ENCODE assay signal across 9 mouse cellular contexts in the genomic region with DNA sequence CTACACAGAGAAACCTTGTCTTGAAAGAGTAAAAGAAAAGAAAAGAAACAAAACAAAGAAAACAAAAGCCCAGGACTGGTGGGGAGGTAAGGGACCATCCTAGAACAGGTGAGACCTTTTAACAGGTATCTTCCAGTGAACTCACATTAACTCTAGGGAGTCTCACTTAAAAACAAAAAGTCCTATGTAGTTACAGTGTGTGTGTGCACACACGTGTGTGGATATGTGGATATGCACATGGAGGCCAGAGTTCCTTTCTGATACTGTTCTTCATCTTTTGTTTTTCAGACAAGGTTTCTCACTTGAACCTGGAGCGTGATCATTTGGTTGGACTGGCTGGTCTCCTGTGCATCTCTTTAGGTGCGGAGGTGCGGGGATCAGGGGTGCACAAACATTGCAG. TPM values are rescaled to one million over a fixed set of nuclear protein-coding genes. Genes with fewer than 3 reads are reported as not detected.
DNase-seq lines count a peak whose midpoint lies in the region; ATAC-seq and TF ChIP-seq lines count a peak whose summit lies in the region.
"Had no signal": no experiment of that assay in that cellular context is flagged by ENCODE, and none has a peak within 500 bp of the region (broad histone marks: within the 10 kb centered on the region; RNA-seq: fewer than 3 reads in every experiment).

No protein-coding gene starts in this region.

- no peaks in the 10 kb centered on the region for H3K27me3 ChIP-seq in embryonic facial prominence, embryonic 13.5 days
- H3K27me3 ChIP-seq in limb, embryonic 10.5 days (ENCODE audit: low read depth, poor library complexity, severe bottlenecking): no peaks in the 10 kb centered on the region
- no peaks in the 10 kb centered on the region for H3K27me3 ChIP-seq in neural tube, embryonic 12.5 days (replicated peaks)

- no peak overlapping the region; the same call in 1 of the 2 replicates for H3K27ac ChIP-seq in left cerebral cortex, adult 2 months
- peak overlapping the region; percentile 88; the same call in 1 of the 2 replicates for H3K27ac ChIP-seq in embryonic facial prominence, embryonic 13.5 days
- peak overlapping the region; percentile 90; the same call in 1 of the 2 replicates for H3K27ac ChIP-seq in limb, embryonic 10.5 days
- no peak overlapping the region for H3K27ac ChIP-seq in neural tube, embryonic 12.5 days

- H3K4me2 ChIP-seq in embryonic facial prominence, embryonic 13.5 days: peak overlapping the region; percentile 72
- H3K4me2 ChIP-seq in neural tube, embryonic 12.5 days (replicated peaks): peak overlapping the region; percentile 79

- H3K4me1 ChIP-seq in embryonic facial prominence, embryonic 13.5 days: peaks cover 12% of the 10 kb centered on the region
- peaks cover 14% of the 10 kb centered on the region for H3K4me1 ChIP-seq in limb, embryonic 10.5 days
- H3K4me1 ChIP-seq in neural tube, embryonic 12.5 days: peaks cover 16% of the 10 kb centered on the region

- no peaks in the 10 kb centered on the region for H3K9me3 ChIP-seq in embryonic facial prominence, embryonic 13.5 days
- no peaks in the 10 kb centered on the region for H3K9me3 ChIP-seq in limb, embryonic 10.5 days (replicated peaks)
- no peaks in the 10 kb centered on the region for H3K9me3 ChIP-seq in neural tube, embryonic 12.5 days

- no peak for DNase-seq in left cerebral cortex, adult 2 months (ENCODE audit: extremely low spot score in 1 of 2, low spot score in 2 of 2)
- DNase-seq in left cerebral cortex, adult 11 months (ENCODE audit: low spot score): no peak
- no peak for DNase-seq in limb, embryonic 10.5 days (ENCODE audit: low spot score)
- no peak for DNase-seq in thymus, postnatal 36 days
- no peak for DNase-seq in layer of hippocampus, adult 9-11 months
- no peak for DNase-seq in MN1 (ENCODE audit: low spot score)
- DNase-seq: kidney, postnatal 14 days had no signal

- no peak for TF ChIP-seq CTCF in left cerebral cortex, adult 2 months (IDR thresholded peaks at IDR 0.05)

- peaks cover 18% of the 10 kb centered on the region for H3K36me3 ChIP-seq in embryonic facial prominence, embryonic 13.5 days
- peaks cover 37% of the 10 kb centered on the region for H3K36me3 ChIP-seq in limb, embryonic 10.5 days
- H3K36me3 ChIP-seq in neural tube, embryonic 12.5 days: peaks cover 13% of the 10 kb centered on the region; the same call in 1 of the 2 replicates

- peak overlapping the region; percentile 79 for H3K4me3 ChIP-seq in left cerebral cortex, adult 2 months
- peak overlapping the region; percentile 75 for H3K4me3 ChIP-seq in embryonic facial prominence, embryonic 13.5 days
- H3K4me3 ChIP-seq in limb, embryonic 10.5 days: peak overlapping the region; percentile 82
- H3K4me3 ChIP-seq in neural tube, embryonic 12.5 days: peak overlapping the region; percentile 81; the same call in 1 of the 2 replicates

- 91% methylated on average over 4 of the region's 4 CpGs for WGBS in embryonic facial prominence, embryonic 13.5 days
- 89% methylated on average over 4 of the region's 4 CpGs for WGBS in limb, embryonic 10.5 days
- 89% methylated on average over 4 of the region's 4 CpGs for WGBS in neural tube, embryonic 12.5 days

- no peak for ATAC-seq in embryonic facial prominence, embryonic 13.5 days (ENCODE audit: insufficient number of reproducible peaks, insufficient read depth, low FRiP score, low TSS enrichment, low read depth)
- ATAC-seq in neural tube, embryonic 12.5 days (ENCODE audit: low FRiP score, low read depth): no peak

- peak overlapping the region; percentile 77 for H3K9ac ChIP-seq in embryonic facial prominence, embryonic 13.5 days
- H3K9ac ChIP-seq in neural tube, embryonic 12.5 days: peak overlapping the region; percentile 73; the same call in 1 of the 2 replicates

- intact Hi-C loops in left cerebral cortex, adult 2 months (cut with DNase I): no loop called here

RNA-seq across cellular contexts. Expression of a gene that starts 1.4 kb away (rescaled TPM):
- 10 to 100 TPM; 65.1 to 68.1 TPM for total RNA-seq in left cerebral cortex, adult 2 months (2021)
- polyA plus RNA-seq in embryonic facial prominence, embryonic 13.5 days (2015; fragmentation: Nextera tagmentation; extraction: Ambion mirVana): 65.5 and 67.0 TPM in 2 replicates
- polyA plus RNA-seq in limb, embryonic 10.5 days (2016; fragmentation: Nextera tagmentation; extraction: Ambion mirVana): 63.6 and 67.5 TPM in 2 replicates
- 58.4 and 62.0 TPM in 2 replicates for polyA plus RNA-seq in neural tube, embryonic 12.5 days (2016; fragmentation: Nextera tagmentation; extraction: Ambion mirVana)

RNA-seq across cellular contexts. Expression of a gene that starts 12.9 kb away (rescaled TPM):
- under 1 TPM in 1 of 2 experiments, not detected in 1; 0.28 TPM for total RNA-seq in left cerebral cortex, adult 2 months (2021)
- polyA plus RNA-seq in embryonic facial prominence, embryonic 13.5 days (2015; fragmentation: Nextera tagmentation; extraction: Ambion mirVana): 0.53 TPM in 1 of 2 replicates, not detected in the other
- 0.73 and 1.2 TPM in 2 replicates for polyA plus RNA-seq in limb, embryonic 10.5 days (2016; fragmentation: Nextera tagmentation; extraction: Ambion mirVana)
- 0.41 and 0.65 TPM in 2 replicates for polyA plus RNA-seq in neural tube, embryonic 12.5 days (2016; fragmentation: Nextera tagmentation; extraction: Ambion mirVana)

RNA-seq across cellular contexts. Expression of a gene that starts 21.6 kb away (rescaled TPM):
- 1 to 10 TPM in 1 of 2 experiments, under 1 TPM in 1; 0.70 to 2.1 TPM for total RNA-seq in left cerebral cortex, adult 2 months (2021)
- 0.34 and 1.8 TPM in 2 replicates for polyA plus RNA-seq in embryonic facial prominence, embryonic 13.5 days (2015; fragmentation: Nextera tagmentation; extraction: Ambion mirVana)
- 0.48 and 0.83 TPM in 2 replicates for polyA plus RNA-seq in limb, embryonic 10.5 days (2016; fragmentation: Nextera tagmentation; extraction: Ambion mirVana)
- 0.43 and 0.49 TPM in 2 replicates for polyA plus RNA-seq in neural tube, embryonic 12.5 days (2016; fragmentation: Nextera tagmentation; extraction: Ambion mirVana)

RNA-seq across cellular contexts. Expression of a gene that starts 21.9 kb away (rescaled TPM):
- total RNA-seq in left cerebral cortex, adult 2 months (2021): 1 to 10 TPM; 6.3 to 6.5 TPM
- 69.8 and 78.6 TPM in 2 replicates for polyA plus RNA-seq in embryonic facial prominence, embryonic 13.5 days (2015; fragmentation: Nextera tagmentation; extraction: Ambion mirVana)
- polyA plus RNA-seq in limb, embryonic 10.5 days (2016; fragmentation: Nextera tagmentation; extraction: Ambion mirVana): 34.2 and 35.4 TPM in 2 replicates
- polyA plus RNA-seq in neural tube, embryonic 12.5 days (2016; fragmentation: Nextera tagmentation; extraction: Ambion mirVana): 34.9 and 46.6 TPM in 2 replicates

RNA-seq across cellular contexts. Expression of a gene that starts 31.9 kb away (rescaled TPM):
- total RNA-seq in left cerebral cortex, adult 2 months (2021): 10 to 100 TPM; 36.7 to 51.5 TPM
- 172 and 178 TPM in 2 replicates for polyA plus RNA-seq in embryonic facial prominence, embryonic 13.5 days (2015; fragmentation: Nextera tagmentation; extraction: Ambion mirVana)
- polyA plus RNA-seq in limb, embryonic 10.5 days (2016; fragmentation: Nextera tagmentation; extraction: Ambion mirVana): 224 and 254 TPM in 2 replicates
- polyA plus RNA-seq in neural tube, embryonic 12.5 days (2016; fragmentation: Nextera tagmentation; extraction: Ambion mirVana): 125 and 139 TPM in 2 replicates

Comparison
In these comparisons a context has a peak if more than half of its experiments do, and no peak if none do; other contexts are left out.
1. H3K27ac ChIP-seq: peak in embryonic facial prominence, embryonic 13.5 days (single experiment) and limb, embryonic 10.5 days (single experiment); none in left cerebral cortex, adult 2 months (single experiment) and neural tube, embryonic 12.5 days (single experiment).
2. Peak in every context shown above with its lines, with median percentiles within 50 percentile points of each other: H3K4me3 ChIP-seq.